Mouse (Mus musculus): ENCODE data around the gene Haghl. TPM values are rescaled to one million over a fixed set of nuclear protein-coding genes. Genes with fewer than 3 reads are reported as not detected.
A peak's percentile ranks its signal among the peaks of the same experiment; 100 is the strongest.
"Not testable (repeated sequence)": the region's sequence is repeated elsewhere in the genome, so short reads cannot be mapped to it uniquely, and the experiment has no call there.

Gene Haghl
- polyA plus RNA-seq, 1 experiment from 2014 or later = 135 TPM

DNA sequence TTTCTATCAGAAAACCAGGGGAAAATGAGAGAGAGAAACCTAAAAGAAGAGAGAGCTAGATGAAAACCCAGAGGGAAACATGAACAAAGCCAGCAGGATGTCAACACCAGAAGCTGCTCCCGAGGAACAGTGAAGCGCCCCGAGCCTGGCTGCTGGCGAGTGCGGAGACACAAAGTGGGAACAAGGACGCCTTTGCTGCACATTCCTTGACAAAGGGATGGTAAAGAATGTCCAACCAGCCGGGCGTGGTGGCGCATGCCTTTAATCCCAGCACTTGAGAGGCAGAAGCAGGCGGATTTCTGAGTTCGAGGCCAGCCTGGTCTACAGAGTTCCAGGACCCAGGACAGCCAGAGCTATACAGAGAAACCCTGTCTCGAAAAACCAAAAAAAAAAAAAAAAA, 44.0 kb downstream of the Haghl start:
- ATAC-seq; H3K9ac ChIP-seq (replicated peaks; ENCODE audit: low read depth, low read length); H3K4me1 ChIP-seq (replicated peaks; ENCODE audit: control insufficient read depth, insufficient read depth, low read length); H3K36me3 ChIP-seq (ENCODE audit: control insufficient read depth, insufficient read depth); H3K27me3 ChIP-seq (replicated peaks; ENCODE audit: control insufficient read depth, insufficient read depth, low read length); H3K4me3 ChIP-seq (replicated peaks; ENCODE audit: low read length); H3K9me3 ChIP-seq (ENCODE audit: control insufficient read depth, low read length); H3K27ac ChIP-seq (ENCODE audit: low read length); H3K4me2 ChIP-seq (ENCODE audit: low read length): not testable (repeated sequence)
- 72% methylated on average over 12 of the region's 12 CpGs for WGBS

DNA sequence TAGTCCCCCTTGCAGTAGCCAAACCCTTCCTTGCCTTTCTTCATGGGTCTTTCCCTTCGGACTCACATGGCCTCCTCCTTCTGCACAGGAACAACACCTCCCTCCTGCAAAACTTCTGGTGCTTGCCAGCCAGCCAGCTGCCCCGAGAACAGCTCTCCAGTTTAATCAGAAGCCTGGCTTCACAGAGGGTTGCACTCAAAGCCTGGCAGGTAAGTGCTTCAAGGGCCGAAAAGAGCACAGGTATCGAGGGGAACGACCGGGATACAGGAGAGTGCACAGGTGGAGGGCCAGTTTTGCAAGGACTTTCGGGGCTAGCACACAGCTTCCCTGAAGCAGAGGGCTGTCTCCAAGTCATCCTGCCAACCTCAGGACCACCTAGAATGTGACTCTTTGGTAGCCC, 46.6 kb downstream of the Haghl start:
- H3K36me3 ChIP-seq (ENCODE audit: control insufficient read depth, insufficient read depth) = no peaks in the 10 kb centered on the region
- WGBS = 80% methylated on average over 7 of the region's 7 CpGs
- H3K9ac ChIP-seq (replicated peaks; ENCODE audit: low read depth, low read length) = no peak overlapping the region
- no peak overlapping the region for H3K27ac ChIP-seq (ENCODE audit: low read length)
- H3K9me3 ChIP-seq (ENCODE audit: control insufficient read depth, low read length) = no peaks in the 10 kb centered on the region
- H3K4me3 ChIP-seq (replicated peaks; ENCODE audit: low read length) = no peak overlapping the region
- no peak for ATAC-seq
- no peak overlapping the region for H3K4me2 ChIP-seq (ENCODE audit: low read length)
- H3K27me3 ChIP-seq (replicated peaks; ENCODE audit: control insufficient read depth, insufficient read depth, low read length) = no peaks in the 10 kb centered on the region
- no peaks in the 10 kb centered on the region for H3K4me1 ChIP-seq (replicated peaks; ENCODE audit: control insufficient read depth, insufficient read depth, low read length)

- Histone ChIP-seq H3K4me1 (replicated peaks; ENCODE audit: control insufficient read depth, insufficient read depth, low read length) (no peaks in the 10 kb centered on the region), H3K4me2 (ENCODE audit: low read length) (no peak within 1 kb of the TSS), H3K27me3 (replicated peaks; ENCODE audit: control insufficient read depth, insufficient read depth, low read length) (no peaks in the 10 kb centered on the region), H3K9me3 (ENCODE audit: control insufficient read depth, low read length) (no peaks in the 10 kb centered on the region), H3K27ac (ENCODE audit: low read length) (no peak within 1 kb of the TSS), H3K4me3 (replicated peaks; ENCODE audit: low read length) (no peak within 1 kb of the TSS), H3K36me3 (ENCODE audit: control insufficient read depth, insufficient read depth) (no peaks in the 10 kb centered on the region), H3K9ac (replicated peaks; ENCODE audit: low read depth, low read length) (0 out of 2 replicates have a peak within 1 kb of the TSS, but pooled peaks have one; percentile 9)
- ATAC-seq = no peak
- WGBS = 87% methylated on average over 3 of the region's 3 CpGs
Observed at GRCm38 (mm10) chr17:25735745-25736144, 49.7 kb downstream of the Haghl start, which contains the start of gene Mslnl. Mslnl (plus strand) TSS chr17:25736042.

DNA sequence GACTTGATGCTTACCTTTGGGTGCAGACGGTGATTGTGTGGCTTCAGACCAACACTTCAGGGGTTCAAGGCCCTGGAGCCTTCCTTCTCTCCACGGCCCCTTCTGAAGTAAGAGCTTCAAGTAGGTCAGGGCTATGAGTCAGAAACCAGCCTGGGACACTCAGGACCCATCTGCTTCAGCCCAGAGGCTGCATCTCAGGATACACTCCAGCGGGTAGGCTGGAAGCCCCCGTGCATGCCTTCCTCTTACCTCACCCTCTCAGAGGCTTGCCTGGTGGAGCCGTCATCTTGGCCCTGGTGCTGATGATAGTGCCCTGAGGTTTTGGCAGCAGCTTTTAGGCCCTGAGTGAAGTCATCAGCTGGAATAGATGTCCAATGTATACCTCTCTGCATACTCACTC, 50.2 kb downstream of the Haghl start:
- no peaks in the 10 kb centered on the region for H3K9me3 ChIP-seq (ENCODE audit: control insufficient read depth, low read length)
- no peak for ATAC-seq
- H3K4me3 ChIP-seq (replicated peaks; ENCODE audit: low read length) = no peak overlapping the region
- H3K4me2 ChIP-seq (ENCODE audit: low read length) = no peak overlapping the region
- no peak overlapping the region for H3K9ac ChIP-seq (replicated peaks; ENCODE audit: low read depth, low read length)
- H3K36me3 ChIP-seq (ENCODE audit: control insufficient read depth, insufficient read depth) = no peaks in the 10 kb centered on the region
- WGBS = 87% methylated on average over 5 of the region's 5 CpGs
- no peaks in the 10 kb centered on the region for H3K4me1 ChIP-seq (replicated peaks; ENCODE audit: control insufficient read depth, insufficient read depth, low read length)
- no peak overlapping the region for H3K27ac ChIP-seq (ENCODE audit: low read length)
- H3K27me3 ChIP-seq (replicated peaks; ENCODE audit: control insufficient read depth, insufficient read depth, low read length) = no peaks in the 10 kb centered on the region

DNA sequence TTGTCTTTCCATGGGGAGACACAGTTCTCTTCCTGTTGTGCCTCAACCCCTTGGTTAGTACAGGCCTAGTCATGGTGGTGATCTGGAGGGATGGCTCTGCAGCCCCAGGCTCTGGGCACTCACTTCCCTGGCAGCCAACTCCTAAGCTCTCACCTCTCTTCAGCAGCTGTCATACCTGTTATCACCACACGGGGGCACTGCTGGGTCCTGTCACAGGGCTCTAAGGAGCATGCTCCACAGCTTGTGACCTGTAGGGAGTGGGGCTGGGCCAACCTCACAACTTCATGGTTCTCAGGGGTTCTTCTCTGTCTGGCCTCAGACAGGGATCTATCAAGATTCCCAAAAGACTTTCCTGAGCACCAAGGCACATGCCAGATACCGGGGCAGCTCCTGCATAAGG, 53.4 kb downstream of the Haghl start:
- Histone ChIP-seq H3K27me3 (replicated peaks; ENCODE audit: control insufficient read depth, insufficient read depth, low read length) (no peaks in the 10 kb centered on the region), H3K4me1 (replicated peaks; ENCODE audit: control insufficient read depth, insufficient read depth, low read length) (peaks cover 9% of the 10 kb centered on the region), H3K9me3 (ENCODE audit: control insufficient read depth, low read length) (no peaks in the 10 kb centered on the region), H3K27ac (ENCODE audit: low read length) (no peak overlapping the region), H3K4me2 (ENCODE audit: low read length) (no peak overlapping the region), H3K4me3 (replicated peaks; ENCODE audit: low read length) (no peak overlapping the region), H3K9ac (replicated peaks; ENCODE audit: low read depth, low read length) (no peak overlapping the region), H3K36me3 (ENCODE audit: control insufficient read depth, insufficient read depth) (no peaks in the 10 kb centered on the region)
- ATAC-seq = no peak
- 15% methylated on average over 2 of the region's 2 CpGs for WGBS

Small RNA genes within 50 kb of the gene (microRNA-seq; reads per million reads assigned to microRNA genes)
- not detected for gene Gm25083
- gene Mir3082 = not detected
- gene Mir6966 = not detected

Other genes starting within 250 kb of the Haghl start
- 26.1 and 26.8 TPM in 2 replicates for gene Sox8, start 215.0 kb downstream of the Haghl start, polyA plus RNA-seq (2015; fragmentation: Nextera tagmentation; extraction: Ambion mirVana)
- gene Lmf1, start 206.6 kb downstream of the Haghl start, polyA plus RNA-seq (2015; fragmentation: Nextera tagmentation; extraction: Ambion mirVana) = 18.3 and 19.4 TPM in 2 replicates
- gene Gng13, start 68.5 kb downstream of the Haghl start, polyA plus RNA-seq (2015; fragmentation: Nextera tagmentation; extraction: Ambion mirVana) = 2.2 and 3.3 TPM in 2 replicates
- gene Chtf18, start 58.3 kb downstream of the Haghl start, polyA plus RNA-seq (2015; fragmentation: Nextera tagmentation; extraction: Ambion mirVana) = 12.7 and 13.2 TPM in 2 replicates
- 28.1 and 29.1 TPM in 2 replicates for gene Rpusd1, start 58.0 kb downstream of the Haghl start, polyA plus RNA-seq (2015; fragmentation: Nextera tagmentation; extraction: Ambion mirVana)
- gene Mslnl, start 49.6 kb downstream of the Haghl start, polyA plus RNA-seq (2015; fragmentation: Nextera tagmentation; extraction: Ambion mirVana) = 0.17 TPM in 1 of 2 replicates, not detected in the other
- 0.27 and 0.85 TPM in 2 replicates for gene Msln, start 31.3 kb downstream of the Haghl start, polyA plus RNA-seq (2015; fragmentation: Nextera tagmentation; extraction: Ambion mirVana)
- 33.1 and 34.9 TPM in 2 replicates for gene Narfl, start 11.9 kb downstream of the Haghl start, polyA plus RNA-seq (2015; fragmentation: Nextera tagmentation; extraction: Ambion mirVana)
- 0.13 and 0.15 TPM in 2 replicates for gene Ccdc78, start 907 bp upstream of the Haghl start, polyA plus RNA-seq (2015; fragmentation: Nextera tagmentation; extraction: Ambion mirVana)
- gene Fam173a, start 7.2 kb upstream of the Haghl start, polyA plus RNA-seq (2015; fragmentation: Nextera tagmentation; extraction: Ambion mirVana) = 70.7 and 76.5 TPM in 2 replicates
- 0.60 and 0.71 TPM in 2 replicates for gene AC134908.4, start 10.0 kb upstream of the Haghl start, polyA plus RNA-seq (2015; fragmentation: Nextera tagmentation; extraction: Ambion mirVana)
- gene Metrn, start 11.5 kb upstream of the Haghl start, polyA plus RNA-seq (2015; fragmentation: Nextera tagmentation; extraction: Ambion mirVana) = 26.8 and 34.0 TPM in 2 replicates
- 33.0 and 43.5 TPM in 2 replicates for gene Fbxl16, start 23.4 kb upstream of the Haghl start, polyA plus RNA-seq (2015; fragmentation: Nextera tagmentation; extraction: Ambion mirVana)
- gene Wdr24, start 38.0 kb upstream of the Haghl start, polyA plus RNA-seq (2015; fragmentation: Nextera tagmentation; extraction: Ambion mirVana) = 36.5 and 37.3 TPM in 2 replicates
- gene Jmjd8, start 43.2 kb upstream of the Haghl start, polyA plus RNA-seq (2015; fragmentation: Nextera tagmentation; extraction: Ambion mirVana) = 68.2 and 73.9 TPM in 2 replicates
- gene Stub1, start 47.7 kb upstream of the Haghl start, polyA plus RNA-seq (2015; fragmentation: Nextera tagmentation; extraction: Ambion mirVana) = 301 and 335 TPM in 2 replicates
- gene Rhbdl1, start 51.6 kb upstream of the Haghl start, polyA plus RNA-seq (2015; fragmentation: Nextera tagmentation; extraction: Ambion mirVana) = 30.7 and 42.2 TPM in 2 replicates
- 10.7 and 14.2 TPM in 2 replicates for gene Gm20683, start 56.1 kb upstream of the Haghl start, polyA plus RNA-seq (2015; fragmentation: Nextera tagmentation; extraction: Ambion mirVana)
- 15.8 and 20.3 TPM in 2 replicates for gene Rhot2, start 59.2 kb upstream of the Haghl start, polyA plus RNA-seq (2015; fragmentation: Nextera tagmentation; extraction: Ambion mirVana)
- 17.7 and 24.8 TPM in 2 replicates for gene Wdr90, start 75.8 kb upstream of the Haghl start, polyA plus RNA-seq (2015; fragmentation: Nextera tagmentation; extraction: Ambion mirVana)
- gene Mcrip2, start 83.1 kb upstream of the Haghl start, polyA plus RNA-seq (2015; fragmentation: Nextera tagmentation; extraction: Ambion mirVana) = 12.1 and 17.3 TPM in 2 replicates
- gene Mettl26, start 89.4 kb upstream of the Haghl start, polyA plus RNA-seq (2015; fragmentation: Nextera tagmentation; extraction: Ambion mirVana) = 48.9 and 59.7 TPM in 2 replicates
- gene Wfikkn1, start 95.2 kb upstream of the Haghl start, polyA plus RNA-seq (2015; fragmentation: Nextera tagmentation; extraction: Ambion mirVana) = 0.25 and 0.52 TPM in 2 replicates
- gene Rab40c, start 134.1 kb upstream of the Haghl start, polyA plus RNA-seq (2015; fragmentation: Nextera tagmentation; extraction: Ambion mirVana) = 56.6 and 59.2 TPM in 2 replicates
- 56.3 and 61.2 TPM in 2 replicates for gene Pigq, start 159.3 kb upstream of the Haghl start, polyA plus RNA-seq (2015; fragmentation: Nextera tagmentation; extraction: Ambion mirVana)
- gene Nhlrc4, start 159.3 kb upstream of the Haghl start, polyA plus RNA-seq (2015; fragmentation: Nextera tagmentation; extraction: Ambion mirVana) = not detected in 2 replicates
- gene A930017K11Rik, start 166.9 kb upstream of the Haghl start, polyA plus RNA-seq (2015; fragmentation: Nextera tagmentation; extraction: Ambion mirVana) = 0.21 TPM in 1 of 2 replicates, not detected in the other
- 16.5 and 23.3 TPM in 2 replicates for gene Capn15, start 200.1 kb upstream of the Haghl start, polyA plus RNA-seq (2015; fragmentation: Nextera tagmentation; extraction: Ambion mirVana)

Data from forebrain, embryonic 16.5 days (tissue).